Comparison of ENCODE assay signal across 10 mouse cellular contexts in genomic region chr7:65469666-65470065, GRCm38 (mm10). TPM values are rescaled to one million over a fixed set of nuclear protein-coding genes. Genes with fewer than 3 reads are reported as not detected.
DNase-seq lines count a peak whose midpoint lies in the region; ATAC-seq and TF ChIP-seq lines count a peak whose summit lies in the region.
"Had no signal": no experiment of that assay in that cellular context is flagged by ENCODE, and none has a peak within 500 bp of the region (broad histone marks: within the 10 kb centered on the region; RNA-seq: fewer than 3 reads in every experiment).

No protein-coding gene starts in this region.

- no peak for DNase-seq in forebrain, embryonic 10.5 days (ENCODE audit: extremely low spot score, low spot score)
- no peak for DNase-seq in Patski (ENCODE audit: low read depth, low spot score)
- no peak for DNase-seq in right cerebral cortex, adult 18-20 months
- no peak for DNase-seq in layer of hippocampus, postnatal 14 days (ENCODE audit: low spot score in 2 of 2)
- no peak for DNase-seq in cerebellum, adult 8-10 months
- DNase-seq: B cell, adult 2 months; cerebellum, adult 9-11 months had no signal

- no peaks in the 10 kb centered on the region for H3K27me3 ChIP-seq in forebrain, embryonic 10.5 days (ENCODE audit: poor library complexity, severe bottlenecking)
- no peaks in the 10 kb centered on the region for H3K27me3 ChIP-seq in forebrain, embryonic 15.5 days
- H3K27me3 ChIP-seq in Patski: no peaks in the 10 kb centered on the region
- H3K27me3 ChIP-seq in lung, embryonic 15.5 days: no peaks in the 10 kb centered on the region

- 0 out of 2 replicates have a peak overlapping the region, but pooled peaks have one; percentile 11 for H3K27ac ChIP-seq in forebrain, embryonic 10.5 days
- no peak overlapping the region for H3K27ac ChIP-seq in forebrain, embryonic 15.5 days (replicated peaks)
- peak overlapping the region; percentile 87 for H3K27ac ChIP-seq in lung, embryonic 15.5 days

- ATAC-seq in forebrain, embryonic 15.5 days (replicated peaks): no peak
- ATAC-seq in Patski: peak; percentile 91
- ATAC-seq in granulocyte monocyte progenitor cell, adult 5-6 weeks (replicated peaks; ENCODE audit: poor library complexity, severe bottlenecking): 0 out of 2 replicates have a peak, but pooled peaks have one; percentile 27
- peak; percentile 86 for ATAC-seq in lung, embryonic 15.5 days (ENCODE audit: borderline replicate concordance, extremely low read depth, low FRiP score, low TSS enrichment)

- CTCF ChIA-PET in Patski (lab: Charles Lee): no interaction called here

- TF ChIP-seq CTCF in Patski (IDR thresholded peaks at IDR 0.05): no peak

- no peak overlapping the region for H3K4me3 ChIP-seq in forebrain, embryonic 10.5 days
- H3K4me3 ChIP-seq in forebrain, embryonic 15.5 days: no peak overlapping the region
- H3K4me3 ChIP-seq in lung, embryonic 15.5 days: no peak overlapping the region

- no peaks in the 10 kb centered on the region for H3K9me3 ChIP-seq in forebrain, embryonic 10.5 days
- no peaks in the 10 kb centered on the region for H3K9me3 ChIP-seq in forebrain, embryonic 15.5 days
- no peaks in the 10 kb centered on the region for H3K9me3 ChIP-seq in lung, embryonic 15.5 days

- POLR2A ChIA-PET in Patski (lab: Charles Lee): interaction anchor here (1.0 kb wide), 1 partner anchor 39 kb away, joined by 3 read pairs; no protein-coding TSS in a partner anchor

- peaks cover 24% of the 10 kb centered on the region for H3K4me1 ChIP-seq in forebrain, embryonic 10.5 days
- H3K4me1 ChIP-seq in forebrain, embryonic 15.5 days: 0 out of 2 replicates have a peak, but pooled peaks cover 3% of the 10 kb centered on the region
- peaks cover 37% of the 10 kb centered on the region for H3K4me1 ChIP-seq in lung, embryonic 15.5 days

- no peak overlapping the region for H3K4me2 ChIP-seq in forebrain, embryonic 15.5 days (replicated peaks)
- H3K4me2 ChIP-seq in lung, embryonic 15.5 days: peak overlapping the region; percentile 26

- H3K9ac ChIP-seq in forebrain, embryonic 15.5 days (replicated peaks): no peak overlapping the region
- H3K9ac ChIP-seq in lung, embryonic 15.5 days: no peak overlapping the region

- in situ Hi-C loops in Patski (cut with MboI; ENCODE audit: low pct_unique_long_range_greater_than_20kb): no loop called here

- no peaks in the 10 kb centered on the region for H3K36me3 ChIP-seq in forebrain, embryonic 10.5 days (replicated peaks)
- no peaks in the 10 kb centered on the region for H3K36me3 ChIP-seq in forebrain, embryonic 15.5 days
- no peaks in the 10 kb centered on the region for H3K36me3 ChIP-seq in lung, embryonic 15.5 days

- WGBS in forebrain, embryonic 10.5 days: 30% methylated on average over 6 of the region's 6 CpGs
- 40% methylated on average over 6 of the region's 6 CpGs for WGBS in forebrain, embryonic 15.5 days
- 7% methylated on average over 6 of the region's 6 CpGs for WGBS in lung, embryonic 15.5 days

RNA-seq across cellular contexts. Expression of gene Tjp1, which starts 57.9 kb away (rescaled TPM):
- 27.8 and 29.8 TPM in 2 replicates for polyA plus RNA-seq in forebrain, embryonic 10.5 days (2016; fragmentation: Nextera tagmentation; extraction: Ambion mirVana)
- 21.9 and 23.2 TPM in 2 replicates for polyA plus RNA-seq in forebrain, embryonic 15.5 days (2015; fragmentation: Nextera tagmentation; extraction: Ambion mirVana)
- 67.3 TPM for polyA plus RNA-seq in Patski (2021)
- not detected in 2 replicates for total RNA-seq in granulocyte monocyte progenitor cell, adult 5-6 weeks (2014; fragmentation: Nextera tagmentation)
- total RNA-seq in granulocyte monocyte progenitor cell, adult 5-6 weeks (2017): 0.05 and 1.2 TPM in 2 replicates
- polyA plus RNA-seq in lung, embryonic 15.5 days (2015; fragmentation: Nextera tagmentation; extraction: Ambion mirVana): 37.7 and 41.1 TPM in 2 replicates
- 100 to 1,000 TPM; 126 to 134 TPM for total RNA-seq in layer of hippocampus, postnatal 14 days (2021)
